Mouse (Mus musculus) forebrain, embryonic 10.5 days (tissue): ENCODE measurements around the gene Jak1. TPM values are rescaled to one million over a fixed set of nuclear protein-coding genes. Genes with fewer than 3 reads are reported as not detected.

Experiments used
- DNase-seq: peaks from one replicate; pipeline ENCODE4 v3.0.0-alpha.2; 2017; ENCODE audit warnings: low spot score; ENCODE audit errors: extremely low spot score
- H3K27ac ChIP-seq: fragments of 300-500 bp; sonication (generic); 2 replicates; pipeline ENCODE4 v1.5.1; 2016; ENCODE audit warnings: mild to moderate bottlenecking
- H3K27me3 ChIP-seq: fragments of 300-500 bp; sonication (generic); 2 replicates; pipeline ENCODE4 v1.6.1; 2016; ENCODE audit warnings: mild to moderate bottlenecking; ENCODE audit not compliant: poor library complexity, severe bottlenecking
- H3K36me3 ChIP-seq: fragments of 300-500 bp; sonication (generic); replicated peaks from 2 replicates; pipeline ENCODE4 v1.6.1; 2016; ENCODE audit warnings: mild to moderate bottlenecking, moderate library complexity
- H3K4me1 ChIP-seq: fragments of 300-500 bp; sonication (generic); 2 replicates; pipeline ENCODE4 v1.6.1; 2016
- H3K4me3 ChIP-seq: fragments of 300-500 bp; sonication (generic); 2 replicates; pipeline ENCODE4 v1.5.1; 2016; ENCODE audit warnings: mild to moderate bottlenecking, moderate library complexity
- H3K9me3 ChIP-seq: fragments of 300-500 bp; sonication (generic); 2 replicates; pipeline ENCODE4 v1.6.1; 2016; ENCODE audit warnings: mild to moderate bottlenecking, moderate library complexity
- WGBS: fragments of 180-500 bp; shearing (Covaris S2); methylation state at CpG from one replicate; pipeline ENCODE4 v1.1.7; 2016; 5-methylcytosine and 5-hydroxymethylcytosine counted together
- polyA plus RNA-seq: library from polyadenylated mRNA; unstranded; fragments of >200 nt; fragmentation: Nextera tagmentation; extraction: Ambion mirVana; gene quantifications from 2 replicates; pipeline ENCODE4 v1.2.1, GENCODE M21; 2016

The Jak1 gene
- polyA plus RNA-seq, 1 experiment from 2014 or later: 42.4 TPM

- Histone ChIP-seq H3K4me1 (peaks cover 5% of the 10 kb centered on the region), H3K9me3 (no peaks in the 10 kb centered on the region), H3K36me3 (peaks cover 27% of the 10 kb centered on the region), H3K27ac (no peak overlapping the region), H3K4me3 (no peak overlapping the region), H3K27me3 (no peaks in the 10 kb centered on the region)
- DNase-seq: no peak
- WGBS: 86% methylated on average over 4 of the region's 4 CpGs
These were observed 121.2 kb downstream of the Jak1 start for GRCm38 (mm10) chr4:101143901-101144300.

GRCm38 (mm10) chr4:101141768-101142167 lies 123.3 kb downstream of the Jak1 start:
- Histone ChIP-seq H3K36me3 (peaks cover 10% of the 10 kb centered on the region), H3K4me1 (peaks cover 5% of the 10 kb centered on the region), H3K27me3 (no peaks in the 10 kb centered on the region), H3K27ac (no peak overlapping the region), H3K9me3 (no peaks in the 10 kb centered on the region), H3K4me3 (no peak overlapping the region)
- no peak for DNase-seq
- 88% methylated on average over 5 of the region's 5 CpGs for WGBS

GRCm38 (mm10) chr4:101137975-101138374 lies 127.1 kb downstream of the Jak1 start:
- H3K4me3 ChIP-seq: no peak overlapping the region
- no peak overlapping the region for H3K27ac ChIP-seq
- no peak for DNase-seq
- peaks cover 21% of the 10 kb centered on the region for H3K36me3 ChIP-seq
- H3K4me1 ChIP-seq: no peaks in the 10 kb centered on the region
- H3K9me3 ChIP-seq: no peaks in the 10 kb centered on the region
- 93% methylated on average over 11 of the region's 11 CpGs for WGBS
- no peaks in the 10 kb centered on the region for H3K27me3 ChIP-seq

GRCm38 (mm10) chr4:101135909-101136308 lies 129.2 kb downstream of the Jak1 start:
- WGBS: 93% methylated on average over 14 of the region's 14 CpGs
- H3K9me3 ChIP-seq: no peaks in the 10 kb centered on the region
- H3K27ac ChIP-seq: 0 out of 2 replicates have a peak overlapping the region, but pooled peaks have one; percentile 48
- H3K4me1 ChIP-seq: no peaks in the 10 kb centered on the region
- DNase-seq: no peak
- H3K4me3 ChIP-seq: no peak overlapping the region
- H3K27me3 ChIP-seq: no peaks in the 10 kb centered on the region
- peaks cover 29% of the 10 kb centered on the region for H3K36me3 ChIP-seq

GRCm38 (mm10) chr4:101135013-101135412 lies 130.1 kb downstream of the Jak1 start:
- no peak for DNase-seq
- H3K36me3 ChIP-seq: peaks cover 35% of the 10 kb centered on the region
- WGBS: 92% methylated on average over 8 of the region's 8 CpGs
- no peak overlapping the region for H3K4me3 ChIP-seq
- H3K9me3 ChIP-seq: no peaks in the 10 kb centered on the region
- H3K27ac ChIP-seq: no peak overlapping the region
- H3K27me3 ChIP-seq: no peaks in the 10 kb centered on the region
- H3K4me1 ChIP-seq: no peaks in the 10 kb centered on the region

- Histone ChIP-seq H3K27me3 (no peaks in the 10 kb centered on the region), H3K4me1 (no peaks in the 10 kb centered on the region), H3K27ac (no peak overlapping the region), H3K9me3 (no peaks in the 10 kb centered on the region), H3K4me3 (no peak overlapping the region), H3K36me3 (peaks cover 40% of the 10 kb centered on the region)
- 94% methylated on average over 7 of the region's 7 CpGs for WGBS
- no peak for DNase-seq
These were observed 144.1 kb downstream of the Jak1 start for GRCm38 (mm10) chr4:101121002-101121401.

GRCm38 (mm10) chr4:101107122-101107521 lies 158.0 kb downstream of the Jak1 start:
- no peak for DNase-seq
- H3K4me3 ChIP-seq: no peak overlapping the region
- peaks cover 3% of the 10 kb centered on the region; the same call in 1 of the 2 replicates for H3K4me1 ChIP-seq
- peaks cover 60% of the 10 kb centered on the region for H3K36me3 ChIP-seq
- no peak overlapping the region for H3K27ac ChIP-seq
- H3K9me3 ChIP-seq: peaks cover 16% of the 10 kb centered on the region
- no peaks in the 10 kb centered on the region for H3K27me3 ChIP-seq
- WGBS: 95% methylated on average over 12 of the region's 12 CpGs

Other genes with a start within 250 kb of the Jak1 start
- gene Gm10577, start 244.6 kb downstream of the Jak1 start, polyA plus RNA-seq: not detected in 2 replicates
- gene Raver2, start 196.3 kb downstream of the Jak1 start, polyA plus RNA-seq: 12.0 and 12.3 TPM in 2 replicates
- 43.9 and 49.1 TPM in 2 replicates for gene Ak4, start 154.0 kb upstream of the Jak1 start, polyA plus RNA-seq
- gene Dnajc6, start 231.4 kb upstream of the Jak1 start, polyA plus RNA-seq: 1.4 and 1.7 TPM in 2 replicates